Mouse (Mus musculus) testis, adult 2 months (tissue): Measurements from ENCODE around the gene Mical3.

Experiments used
- CTCF ChIP-seq: fragments of 200-500 bp; IDR thresholded peaks from 2 replicates; pipeline ENCODE4 v1.5.1; 2012; ENCODE audit warnings: low read depth, mild to moderate bottlenecking, inconsistent platforms, low read length, moderate library complexity; ENCODE audit not compliant: control insufficient read depth, insufficient read depth, insufficient replicate concordance
- POLR2A ChIP-seq: fragments of 200-500 bp; IDR thresholded peaks from 2 replicates; pipeline ENCODE4 v1.6.1; 2012; ENCODE audit warnings: low read depth, mild to moderate bottlenecking, inconsistent platforms, low read length, moderate library complexity; ENCODE audit not compliant: control insufficient read depth

DNA sequence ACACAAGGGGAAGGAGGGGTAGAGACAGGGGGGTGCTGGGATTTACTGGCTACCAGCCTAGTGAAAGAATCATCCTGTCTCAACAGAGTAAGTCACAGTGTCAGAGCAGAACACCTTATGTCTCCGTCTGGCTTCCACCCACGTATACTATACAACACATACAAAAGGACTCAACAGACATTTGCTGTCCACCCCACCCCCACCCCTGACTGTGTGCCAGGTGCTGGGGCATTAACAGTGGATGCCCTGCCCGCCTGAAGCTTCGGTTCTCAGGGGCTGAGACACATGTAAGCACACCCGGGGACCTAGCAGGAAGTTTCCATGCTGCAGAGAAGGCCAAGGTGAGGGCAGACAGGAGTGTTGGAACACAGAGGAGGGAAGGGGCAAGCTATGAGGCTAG lies 52.6 kb downstream of the Mical3 start:
- TF ChIP-seq CTCF (no peak), POLR2A (no peak)
